Mouse (Mus musculus) fat pad, adult 2 months (tissue): ENCODE results near the gene Erp29.

Experiments
- DNase-seq: peaks from one replicate; pipeline ENCODE4 v3.0.0-alpha.2; 2011; ENCODE audit warnings: low read depth, low spot score; ENCODE audit errors: extremely low read depth

The Erp29 gene

DNA sequence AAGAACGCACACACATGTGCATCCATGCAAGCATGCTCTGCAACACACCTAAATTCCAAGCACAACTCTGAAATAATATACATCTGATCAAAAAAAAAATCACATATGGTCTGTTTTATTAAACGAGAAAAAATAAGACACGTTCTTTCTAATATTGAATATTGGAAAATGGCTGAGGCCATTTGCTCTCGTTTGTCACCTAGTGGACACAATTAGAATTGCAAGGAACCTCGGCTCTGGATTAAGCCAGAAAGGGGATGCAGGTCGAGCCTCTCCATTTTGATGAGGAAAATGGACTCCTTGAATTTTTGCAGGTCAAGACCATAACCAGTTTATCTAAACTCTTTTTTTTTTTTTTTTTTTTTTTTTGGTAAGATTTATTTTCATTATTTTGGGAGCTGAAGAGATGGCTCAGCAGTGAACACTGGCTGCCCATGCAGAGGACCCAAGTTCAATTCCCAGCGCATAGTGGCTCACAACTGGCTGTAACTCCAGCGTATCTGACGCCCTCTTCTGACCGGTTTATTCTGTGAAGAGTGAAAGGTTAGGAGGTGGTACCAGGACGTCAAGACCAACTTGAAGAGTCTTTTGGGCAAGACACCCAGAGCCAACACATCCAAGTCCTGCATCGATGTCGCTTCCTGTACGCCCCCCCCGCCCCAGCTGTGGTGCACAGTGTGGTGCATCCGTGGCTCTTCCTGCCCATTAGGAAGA is 59.5 kb downstream of the Erp29 start:
- DNase-seq, result no peak

DNA sequence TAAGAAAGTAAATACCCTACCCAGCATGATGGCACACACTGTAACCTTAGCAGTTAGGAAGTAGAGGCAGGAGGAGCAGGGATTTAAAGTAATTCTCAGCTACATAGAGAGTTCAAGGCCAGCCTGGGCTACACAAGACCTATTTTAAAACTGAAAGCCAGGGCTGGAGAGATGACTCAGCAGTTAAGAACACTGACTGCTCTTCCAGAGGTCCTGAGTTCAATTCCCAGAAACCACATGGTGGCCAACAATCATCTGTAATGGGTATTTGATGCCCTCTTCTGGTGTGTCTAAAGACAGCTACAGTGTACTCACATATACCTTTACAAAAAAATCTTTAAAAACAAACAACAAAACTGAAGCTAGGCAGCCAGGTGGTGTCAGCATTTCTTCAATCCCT is 62.6 kb downstream of the Erp29 start:
- no peak for DNase-seq

DNA sequence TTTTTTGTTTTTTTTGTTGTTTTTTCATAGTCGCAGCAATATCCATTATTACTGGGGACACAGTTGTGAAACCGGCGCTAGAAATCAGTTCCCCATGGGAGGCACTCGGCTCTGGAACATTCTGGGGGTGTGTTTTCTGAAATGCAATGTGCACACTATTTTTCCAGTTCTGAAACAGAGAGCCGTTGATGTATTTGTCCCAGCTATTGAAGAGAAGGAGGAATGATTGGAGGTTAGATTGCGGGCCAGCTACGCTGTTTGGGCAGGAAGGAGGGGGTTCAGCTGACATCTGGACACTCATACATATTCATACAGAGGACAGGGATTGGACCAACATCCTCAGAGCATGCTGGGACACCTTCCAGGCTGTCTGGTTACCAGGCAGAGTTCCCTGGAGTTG is 63.2 kb downstream of the Erp29 start:
- no peak for DNase-seq

DNA sequence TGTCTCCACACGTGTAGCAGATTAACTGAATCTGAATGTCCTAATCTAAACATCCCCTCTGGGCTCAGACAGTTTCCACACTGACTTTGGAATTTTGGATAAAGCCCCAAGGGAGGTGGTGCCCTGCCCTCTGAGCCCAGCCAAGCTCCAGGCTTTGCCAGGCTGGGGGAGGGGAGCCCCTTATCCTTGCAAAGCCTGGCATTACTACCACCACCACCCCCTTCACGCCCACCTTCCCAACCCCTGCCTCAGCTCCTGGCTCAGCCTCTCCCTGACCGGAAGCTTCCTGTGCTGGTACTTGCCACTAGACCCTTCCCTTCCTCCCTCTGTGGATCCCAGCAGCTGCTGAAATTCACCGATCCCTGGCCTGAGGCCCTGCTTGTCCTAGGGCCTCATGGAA is 65.2 kb downstream of the Erp29 start:
- DNase-seq, result no peak

DNA sequence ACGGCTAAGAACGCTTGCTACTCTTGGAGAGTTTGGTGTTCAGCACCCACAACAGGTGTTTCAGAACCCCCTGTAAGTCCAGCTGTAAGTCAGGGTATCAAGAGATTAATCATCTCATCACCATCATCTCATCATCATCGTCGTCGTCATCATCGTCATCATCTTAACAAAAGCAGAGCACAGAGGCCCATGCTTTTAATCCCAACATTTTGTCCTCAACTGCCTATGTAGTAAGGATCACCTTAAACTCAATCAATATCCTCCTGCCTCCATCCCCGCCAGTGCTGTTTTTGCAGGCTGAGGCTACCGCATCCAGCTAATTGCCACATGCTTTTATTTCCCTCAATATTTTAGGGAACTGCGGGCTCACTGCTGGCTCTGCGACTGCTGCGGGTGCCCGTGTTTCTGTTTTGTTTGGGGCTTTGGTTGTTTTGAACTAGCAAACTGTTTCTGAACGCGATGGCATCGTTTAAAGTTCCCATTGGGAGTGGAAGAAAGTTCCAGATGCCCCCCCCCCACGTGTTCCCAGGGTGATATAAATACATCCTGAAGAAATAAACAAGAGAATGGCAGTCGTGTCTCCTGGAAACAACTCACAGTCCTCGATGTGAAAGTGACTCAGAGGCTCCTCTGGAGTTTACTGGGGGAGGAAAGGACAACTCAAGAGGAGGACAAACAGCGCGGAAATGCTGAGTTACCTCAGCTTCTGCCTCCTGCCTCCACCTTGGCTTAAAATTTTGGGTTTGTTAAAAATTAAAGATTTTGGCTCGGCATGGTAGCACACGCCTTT is 66.0 kb downstream of the Erp29 start:
- DNase-seq, result no peak

DNA sequence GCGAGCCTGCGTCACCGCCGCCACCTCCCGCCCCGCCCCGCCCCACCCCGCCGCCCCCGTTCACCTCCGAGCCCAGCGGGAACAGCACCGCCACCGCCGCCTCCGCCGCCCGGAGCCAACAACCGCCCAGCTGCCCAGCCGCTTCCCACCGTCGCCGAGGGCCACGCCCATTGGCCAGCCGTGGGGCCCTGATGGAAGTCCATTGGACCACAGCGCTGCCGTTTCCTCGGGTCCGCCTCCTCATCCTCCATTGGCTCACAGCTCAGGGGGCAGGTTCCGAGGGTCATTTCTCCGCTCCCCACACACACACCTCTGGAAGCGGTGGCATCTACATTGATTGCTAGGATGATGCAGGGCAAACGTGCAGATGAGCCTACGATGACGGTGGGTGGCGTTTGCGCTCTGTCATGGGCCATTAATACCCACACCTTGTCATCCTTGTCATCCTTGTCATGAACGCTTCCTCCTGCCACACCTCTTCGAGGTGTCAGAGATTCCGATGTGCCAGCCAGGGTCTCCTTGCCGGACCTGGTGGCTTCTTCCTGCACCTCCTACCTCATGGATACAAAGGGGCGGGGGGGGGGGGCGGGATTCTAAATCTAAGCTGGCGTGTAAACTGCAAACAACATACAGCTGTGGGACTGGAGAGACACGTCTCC is 66.7 kb downstream of the Erp29 start, which contains the start of gene Trafd1:
Gene Trafd1, minus strand, starts transcription at position 172 of the 659 bp plus-strand sequence.
- no peak for DNase-seq

DNA sequence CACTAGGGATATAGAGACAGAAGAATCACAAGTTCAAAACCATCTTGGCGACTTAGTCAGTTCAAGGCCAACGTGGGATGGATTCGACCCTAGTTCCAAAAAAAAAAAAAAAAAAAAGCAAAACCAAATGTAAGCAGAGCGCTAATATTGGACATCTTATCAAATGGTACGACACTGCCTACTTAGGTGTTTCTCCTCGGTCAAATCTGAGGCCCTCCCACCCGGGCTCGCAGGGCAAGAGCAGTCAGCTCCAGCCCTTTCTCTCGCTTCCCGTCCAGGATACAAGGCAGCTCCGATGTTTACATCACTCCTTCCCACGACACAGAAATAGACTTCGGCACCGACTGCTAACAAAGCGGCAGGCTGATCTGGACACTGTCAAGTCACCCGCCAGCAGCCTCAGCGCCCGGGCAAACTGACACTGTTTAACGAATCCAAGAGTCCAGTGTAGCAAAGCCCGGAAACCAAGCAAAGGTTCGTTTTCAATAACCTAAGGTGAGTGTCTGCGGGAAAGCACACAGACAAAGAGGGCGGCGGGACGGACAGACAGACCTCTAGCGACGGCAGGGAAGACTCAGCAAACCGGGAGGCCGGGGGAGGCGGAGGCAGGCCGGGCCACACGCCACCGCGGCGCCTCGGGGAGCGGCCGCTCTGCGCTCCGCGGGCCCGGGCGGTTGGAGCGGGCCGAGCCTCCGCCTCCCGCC is 67.4 kb downstream of the Erp29 start:
- DNase-seq, result no peak

DNA sequence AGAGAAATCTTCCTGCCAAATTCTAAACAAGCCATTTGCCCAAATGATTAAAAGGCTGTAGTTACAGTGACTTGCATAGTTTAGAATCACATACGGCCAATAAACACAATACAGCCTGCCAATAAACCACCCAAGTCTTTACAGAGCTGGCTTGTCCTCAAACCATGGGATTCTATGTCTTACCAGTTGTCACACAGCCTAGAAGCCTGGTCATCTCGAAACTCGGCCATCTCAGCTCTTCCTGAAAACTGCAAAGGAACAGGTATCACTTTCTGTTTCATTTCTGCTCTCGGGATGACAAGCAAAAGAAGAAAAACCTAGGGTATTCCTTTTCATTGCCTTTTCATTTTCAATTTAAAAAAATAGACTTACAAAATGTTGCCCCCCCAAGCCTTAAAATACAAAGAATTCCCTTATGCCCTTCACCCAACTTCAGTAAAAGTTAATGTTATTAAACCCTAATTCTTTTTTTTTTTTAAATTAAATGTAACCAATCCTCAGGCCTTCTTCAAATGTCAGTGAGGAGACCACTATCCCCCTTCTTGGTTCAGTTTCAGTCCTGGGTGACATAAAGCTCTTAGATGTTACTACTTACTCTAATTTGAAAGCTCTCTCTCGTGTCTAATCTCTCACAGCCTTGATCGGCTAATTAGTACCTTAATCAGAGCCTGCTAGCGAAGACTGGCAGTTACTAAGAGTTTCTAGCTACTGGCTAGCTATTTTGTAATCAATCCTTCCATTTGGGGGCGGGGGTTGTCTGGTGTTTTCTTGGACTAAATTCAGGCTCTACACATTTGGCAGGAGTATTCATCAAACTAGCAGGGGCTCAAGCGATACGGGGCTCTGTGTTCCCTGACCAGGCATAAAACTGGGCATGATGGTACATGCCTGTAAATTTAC is 68.2 kb downstream of the Erp29 start:
- no peak for DNase-seq

DNA sequence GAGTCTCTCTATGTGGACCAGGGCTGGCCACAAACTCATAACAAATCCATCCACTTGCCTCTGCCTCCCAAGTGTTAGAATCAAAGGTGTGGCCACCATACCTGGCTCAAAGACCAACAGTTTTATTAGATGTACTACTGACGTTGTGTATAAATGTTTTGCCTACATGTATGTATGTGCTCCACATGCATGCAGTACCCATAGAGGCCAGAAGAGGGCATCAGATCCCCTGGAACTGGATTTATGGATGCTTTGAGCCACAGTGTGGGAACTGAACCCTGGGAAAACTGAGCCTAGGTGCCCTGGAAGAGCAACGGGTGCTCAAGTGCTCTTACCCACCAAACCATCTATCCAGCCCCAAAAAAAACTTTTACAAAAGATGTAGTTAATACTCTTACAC is 71.6 kb downstream of the Erp29 start:
- no peak for DNase-seq

DNA sequence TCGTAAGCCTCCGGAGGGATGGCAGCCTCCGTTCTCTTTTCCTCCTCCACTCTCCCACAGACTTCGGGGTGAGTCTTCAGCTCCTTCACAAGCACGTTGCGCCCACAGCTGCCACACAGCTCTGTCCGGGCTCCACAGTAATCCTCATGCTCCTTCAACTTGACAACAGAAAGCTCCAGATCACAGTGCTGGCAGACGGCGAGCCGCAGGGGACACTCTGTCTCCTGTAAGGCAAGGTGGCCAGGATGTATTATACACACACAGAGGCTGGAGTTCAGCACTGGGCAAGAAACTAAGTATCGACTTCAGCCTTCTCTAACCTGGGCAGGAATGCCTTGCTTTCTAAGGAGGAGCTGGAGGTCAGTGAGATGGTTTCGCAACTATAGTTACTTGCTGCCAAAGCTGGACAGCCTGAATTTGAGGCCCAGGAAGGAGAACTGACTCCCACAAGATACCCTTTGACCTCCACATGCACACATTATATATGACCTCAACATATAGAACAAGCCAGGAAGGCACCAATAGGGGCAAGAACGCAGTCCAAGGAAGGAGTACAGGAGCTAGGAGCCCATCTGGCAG is 73.5 kb downstream of the Erp29 start:
- DNase-seq, result no peak
